Mouse (Mus musculus) mature B cell (primary cell): Measurements from ENCODE around the gene Mast3.

Source experiments
- in situ Hi-C: fragments of 300-500 bp; cut with MboI; formaldehyde crosslinking; loops from 2 replicates; pipeline ENCODE4 v1.14.3; 2019

The Mast3 gene

GRCm38 (mm10) chr8:70804481-70805206, at the start of gene Mast3:
Gene Mast3 (minus strand): TSS chr8:70805054.
- in situ Hi-C loops = no loop called here

GRCm38 (mm10) chr8:70853863-70854262, 49.0 kb upstream of the Mast3 start:
- in situ Hi-C loops = no loop called here

GRCm38 (mm10) chr8:70852595-70853231, 47.9 kb upstream of the Mast3 start:
- in situ Hi-C loops = no loop called here

GRCm38 (mm10) chr8:70851837-70852236, 47.0 kb upstream of the Mast3 start:
- in situ Hi-C loops = no loop called here

GRCm38 (mm10) chr8:70850947-70851346, 46.1 kb upstream of the Mast3 start:
- in situ Hi-C loops = no loop called here

GRCm38 (mm10) chr8:70850132-70850845, 45.4 kb upstream of the Mast3 start:
- in situ Hi-C loops = no loop called here

- in situ Hi-C loops = loop anchor here (10.0 kb wide), 1 partner anchor 135 kb away; the partner anchor contains the start of gene Gm3336
Observed at GRCm38 (mm10) chr8:70849333-70849990, 44.6 kb upstream of the Mast3 start.

GRCm38 (mm10) chr8:70846371-70847154, 41.7 kb upstream of the Mast3 start:
- in situ Hi-C loops = loop anchor here (10.0 kb wide), 1 partner anchor 132 kb away; the partner anchor contains the start of gene Gm3336

- in situ Hi-C loops = loop anchor here (10.0 kb wide), 1 partner anchor 130 kb away; the partner anchor contains the start of gene Gm3336
Observed at GRCm38 (mm10) chr8:70845108-70845507, 40.3 kb upstream of the Mast3 start.

- in situ Hi-C loops = loop anchor here (10.0 kb wide), 1 partner anchor 130 kb away; the partner anchor contains the start of gene Gm3336
Observed at GRCm38 (mm10) chr8:70844523-70844922, 39.7 kb upstream of the Mast3 start.

- in situ Hi-C loops = loop anchor here (10.0 kb wide), 1 partner anchor 129 kb away; the partner anchor contains the start of gene Gm3336
Observed at GRCm38 (mm10) chr8:70843941-70844340, 39.1 kb upstream of the Mast3 start.

GRCm38 (mm10) chr8:70843214-70843773, 38.4 kb upstream of the Mast3 start:
- in situ Hi-C loops = loop anchor here (10.0 kb wide), 1 partner anchor 128 kb away; the partner anchor contains the start of gene Gm3336

- in situ Hi-C loops = loop anchor here (10.0 kb wide), 1 partner anchor 128 kb away; the partner anchor contains the start of gene Gm3336
Observed at GRCm38 (mm10) chr8:70842484-70842883, 37.6 kb upstream of the Mast3 start.

GRCm38 (mm10) chr8:70841147-70842072, 36.6 kb upstream of the Mast3 start:
- in situ Hi-C loops = loop anchor here (10.0 kb wide), 1 partner anchor 127 kb away; the partner anchor contains the start of gene Gm3336

GRCm38 (mm10) chr8:70840590-70840989, 35.7 kb upstream of the Mast3 start:
- in situ Hi-C loops = loop anchor here (10.0 kb wide), 1 partner anchor 126 kb away; the partner anchor contains the start of gene Gm3336

- in situ Hi-C loops = loop anchor here (10.0 kb wide), 1 partner anchor 125 kb away; the partner anchor contains the start of gene Gm3336
Observed at GRCm38 (mm10) chr8:70839408-70840351, 34.8 kb upstream of the Mast3 start, which contains the start of gene Arrdc2. Gene Arrdc2 (minus strand): TSS chr8:70839720.

GRCm38 (mm10) chr8:70838654-70839407, 34.0 kb upstream of the Mast3 start:
- in situ Hi-C loops = no loop called here
